Mouse (Mus musculus) kidney, postnatal 0 days (tissue): ENCODE measurements at regions not wholly inside any gene's neighbourhood (a gene's known extent, or its start where the extent isn't known, plus 50 kb on each side); places are given as distances from the start of the nearest gene placed in this dataset.

Experiments used
- ATAC-seq: fragments of 200-750 bp; cut with Nextera tagmentation; replicated peaks from 2 replicates; pipeline ENCODE4 v1.8.0; 2017; ENCODE audit warnings: low read depth, moderate number of reproducible peaks, moderate TSS enrichment, moderate library complexity; ENCODE audit not compliant: low FRiP score
- DNase-seq: peaks from one replicate; pipeline ENCODE4 v3.0.0-alpha.2; 2016; ENCODE audit warnings: low spot score
- H3K27ac ChIP-seq: fragments of 300-500 bp; sonication (generic); 2 replicates; pipeline ENCODE4 v1.5.1; 2014; ENCODE audit warnings: mild to moderate bottlenecking
- H3K27me3 ChIP-seq: fragments of 300-500 bp; sonication (generic); 2 replicates; pipeline ENCODE4 v1.6.1; 2014; ENCODE audit warnings: low read length, mixed read lengths; ENCODE audit not compliant: insufficient read depth
- H3K36me3 ChIP-seq: fragments of 300-500 bp; sonication (generic); 2 replicates; pipeline ENCODE4 v1.6.1; 2014; ENCODE audit warnings: low read length, mixed read lengths; ENCODE audit not compliant: insufficient read depth
- H3K4me1 ChIP-seq: fragments of 300-500 bp; sonication (generic); replicated peaks from 2 replicates; pipeline ENCODE4 v1.6.1; 2014; ENCODE audit warnings: antibody characterized with exemption, low read length, mixed read lengths; ENCODE audit not compliant: insufficient read depth
- H3K4me2 ChIP-seq: fragments of 300-500 bp; sonication (generic); 2 replicates; pipeline ENCODE4 v1.6.1; 2014; ENCODE audit warnings: mild to moderate bottlenecking, low read length, moderate library complexity, mixed read lengths
- H3K4me3 ChIP-seq: fragments of 300-500 bp; sonication (generic); replicated peaks from 2 replicates; pipeline ENCODE4 v1.5.1; 2014; ENCODE audit warnings: low read depth, low read length
- H3K9ac ChIP-seq: fragments of 300-500 bp; sonication (generic); 2 replicates; pipeline ENCODE4 v1.6.1; 2014; ENCODE audit warnings: low read depth, low read length
- H3K9me3 ChIP-seq: fragments of 300-500 bp; sonication (generic); replicated peaks from 2 replicates; pipeline ENCODE4 v1.6.1; 2016; ENCODE audit warnings: low read length, inconsistent platforms, mixed read lengths
- CTCF ChIP-seq: IDR thresholded peaks from 2 replicates; pipeline ENCODE4 v1.5.1; 2016; ENCODE audit warnings: antibody characterized with exemption, low read depth, mild to moderate bottlenecking, moderate library complexity
- WGBS: fragments of 180-500 bp; shearing (Covaris S2); extraction: QIAGEN DNeasy Blood & Tissue Kit; methylation state at CpG from one replicate; pipeline ENCODE4 v1.1.7; 2014; 5-methylcytosine and 5-hydroxymethylcytosine counted together

DNA sequence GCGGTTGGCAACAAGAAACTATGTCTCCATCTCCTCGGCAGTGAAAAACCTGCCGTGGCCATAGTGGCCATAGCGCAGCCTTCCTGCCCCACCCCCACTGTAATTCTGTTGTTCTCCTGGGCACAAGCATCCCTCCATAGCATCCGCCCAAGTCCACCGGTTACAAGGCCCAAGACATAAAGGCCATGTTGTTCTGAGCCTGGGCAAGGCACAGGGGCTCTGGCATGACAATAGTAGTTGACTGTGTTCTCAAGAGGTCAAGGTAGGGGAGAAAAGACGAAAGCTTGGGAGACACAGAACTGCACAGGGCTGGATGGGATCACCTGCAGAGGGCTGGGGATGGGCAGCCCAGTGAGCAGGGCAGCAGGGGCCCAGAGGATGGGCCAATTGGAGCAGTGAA lies 112.9 kb upstream of the Gli2 start:
- ATAC-seq = no peak
- WGBS = 94% methylated on average over 7 of the region's 7 CpGs
- no peak overlapping the region for H3K4me2 ChIP-seq
- TF ChIP-seq CTCF = no peak
- H3K9me3 ChIP-seq = no peaks in the 10 kb centered on the region
- H3K27me3 ChIP-seq = no peaks in the 10 kb centered on the region
- no peak overlapping the region for H3K27ac ChIP-seq
- no peak overlapping the region for H3K9ac ChIP-seq
- no peak overlapping the region for H3K4me3 ChIP-seq
- H3K4me1 ChIP-seq = no peaks in the 10 kb centered on the region
- DNase-seq = no peak
- no peaks in the 10 kb centered on the region for H3K36me3 ChIP-seq

- no peak for ATAC-seq
- H3K27ac ChIP-seq = no peak overlapping the region
- no peak overlapping the region for H3K4me2 ChIP-seq
- no peak overlapping the region for H3K9ac ChIP-seq
- no peak for TF ChIP-seq CTCF
- H3K4me1 ChIP-seq = no peaks in the 10 kb centered on the region
- DNase-seq = no peak
- H3K27me3 ChIP-seq = no peaks in the 10 kb centered on the region
- 77% methylated on average over 5 of the region's 5 CpGs for WGBS
- H3K36me3 ChIP-seq = no peaks in the 10 kb centered on the region
- no peaks in the 10 kb centered on the region for H3K9me3 ChIP-seq
- no peak overlapping the region for H3K4me3 ChIP-seq
These were observed 111.4 kb upstream of the Gli2 start for GRCm38 (mm10) chr1:119164811-119165210.

- Histone ChIP-seq H3K4me3 (no peak overlapping the region), H3K9me3 (no peaks in the 10 kb centered on the region), H3K36me3 (no peaks in the 10 kb centered on the region), H3K4me2 (no peak overlapping the region), H3K27ac (no peak overlapping the region), H3K9ac (no peak overlapping the region), H3K27me3 (no peaks in the 10 kb centered on the region), H3K4me1 (no peaks in the 10 kb centered on the region)
- DNase-seq = no peak
- no peak for ATAC-seq
- TF ChIP-seq CTCF = no peak
These were observed 110.4 kb upstream of the Gli2 start for GRCm38 (mm10) chr1:119163846-119164245.

DNA sequence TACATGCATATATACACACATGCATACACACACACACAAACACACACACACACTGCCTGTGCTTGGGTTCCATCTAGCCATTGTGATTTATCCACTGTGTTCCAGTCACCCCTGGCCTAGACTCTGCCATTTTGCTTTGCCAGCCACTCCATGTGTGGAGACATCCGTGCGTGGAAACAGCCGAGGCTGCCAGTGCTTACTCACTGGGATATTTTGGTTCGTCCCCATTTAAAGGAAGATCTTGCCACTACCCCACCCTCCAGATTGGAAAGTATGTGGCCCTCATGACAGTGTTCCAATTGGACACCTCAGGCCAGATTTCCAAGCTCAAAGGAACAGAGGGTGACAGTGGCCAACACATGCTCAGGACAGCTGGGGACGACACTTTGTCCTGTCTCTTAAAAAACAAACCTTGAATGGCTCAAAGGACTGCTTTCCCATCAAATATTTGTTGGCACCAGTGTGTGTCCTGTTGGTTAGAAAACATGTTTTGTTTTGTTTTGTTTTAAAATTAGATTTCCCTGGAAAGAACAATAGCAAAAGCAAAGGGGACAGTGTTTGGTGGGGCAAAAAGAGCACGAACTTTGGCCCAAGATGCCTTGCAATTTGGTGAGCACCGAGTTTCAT lies 109.8 kb upstream of the Gli2 start:
- no peak for DNase-seq

GRCm38 (mm10) chr1:119161751-119162150 lies 108.3 kb upstream of the Gli2 start:
- Histone ChIP-seq H3K4me3 (no peak overlapping the region), H3K9ac (no peak overlapping the region), H3K27me3 (no peaks in the 10 kb centered on the region), H3K9me3 (no peaks in the 10 kb centered on the region), H3K27ac (no peak overlapping the region), H3K4me1 (no peaks in the 10 kb centered on the region), H3K4me2 (no peak overlapping the region), H3K36me3 (no peaks in the 10 kb centered on the region)
- TF ChIP-seq CTCF = no peak
- DNase-seq (no peak), ATAC-seq (no peak)
- 77% methylated on average over 3 of the region's 3 CpGs for whole genome bisulfite sequencing

More for the DNA sequence above, 109.8 kb upstream of the Gli2 start:
- Histone ChIP-seq H3K4me2 (no peak overlapping the region), H3K9me3 (no peaks in the 10 kb centered on the region), H3K4me1 (no peaks in the 10 kb centered on the region), H3K27ac (no peak overlapping the region), H3K4me3 (no peak overlapping the region), H3K9ac (no peak overlapping the region), H3K27me3 (no peaks in the 10 kb centered on the region), H3K36me3 (no peaks in the 10 kb centered on the region)
- WGBS = 80% methylated on average over 7 of the region's 7 CpGs
- no peak for ATAC-seq
- TF ChIP-seq CTCF = no peak

DNA sequence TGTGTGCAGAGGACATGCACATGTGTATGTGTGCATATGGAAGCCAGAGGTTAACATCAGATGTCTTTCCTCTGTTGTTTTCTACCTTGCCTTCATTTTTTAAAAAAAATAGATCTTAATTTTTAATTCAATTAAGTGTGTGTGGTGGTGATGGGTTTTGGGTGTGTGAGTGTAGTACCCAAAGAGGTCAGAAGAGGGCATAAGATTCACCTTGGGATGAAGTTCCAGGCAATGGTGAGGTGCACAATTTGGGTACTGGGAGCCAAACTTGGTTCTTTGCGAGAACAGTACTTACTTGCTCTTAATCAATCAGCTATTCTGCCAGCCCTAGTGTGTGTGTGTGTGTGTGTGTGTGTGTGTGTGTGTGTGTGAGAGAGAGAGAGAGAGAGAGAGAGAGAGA lies 106.9 kb upstream of the Gli2 start:
- DNase-seq (no peak), ATAC-seq (no peak)
- Histone ChIP-seq H3K27me3 (no peaks in the 10 kb centered on the region), H3K9ac (no peak overlapping the region), H3K4me1 (no peaks in the 10 kb centered on the region), H3K9me3 (no peaks in the 10 kb centered on the region), H3K4me2 (no peak overlapping the region), H3K36me3 (no peaks in the 10 kb centered on the region), H3K27ac (no peak overlapping the region), H3K4me3 (no peak overlapping the region)
- TF ChIP-seq CTCF = peak; percentile 38; the same call in 1 of the 2 replicates
- 77% methylated on average over 1 of the region's 1 CpGs for WGBS

GRCm38 (mm10) chr1:119157171-119157700 lies 103.8 kb upstream of the Gli2 start:
- Histone ChIP-seq H3K4me2 (no peak overlapping the region), H3K4me3 (no peak overlapping the region), H3K27ac (no peak overlapping the region), H3K27me3 (no peaks in the 10 kb centered on the region), H3K36me3 (no peaks in the 10 kb centered on the region), H3K9me3 (no peaks in the 10 kb centered on the region), H3K4me1 (no peaks in the 10 kb centered on the region), H3K9ac (no peak overlapping the region)
- WGBS = 79% methylated on average over 4 of the region's 4 CpGs
- no peak for TF ChIP-seq CTCF
- ATAC-seq (no peak), DNase-seq (no peak)
